Mouse (Mus musculus): ENCODE measurements around the gene 4933415F23Rik.
"Not testable (repeated sequence)": the region's sequence is repeated elsewhere in the genome, so short reads cannot be mapped to it uniquely, and the experiment has no call there.

4933415F23Rik gene

DNA sequence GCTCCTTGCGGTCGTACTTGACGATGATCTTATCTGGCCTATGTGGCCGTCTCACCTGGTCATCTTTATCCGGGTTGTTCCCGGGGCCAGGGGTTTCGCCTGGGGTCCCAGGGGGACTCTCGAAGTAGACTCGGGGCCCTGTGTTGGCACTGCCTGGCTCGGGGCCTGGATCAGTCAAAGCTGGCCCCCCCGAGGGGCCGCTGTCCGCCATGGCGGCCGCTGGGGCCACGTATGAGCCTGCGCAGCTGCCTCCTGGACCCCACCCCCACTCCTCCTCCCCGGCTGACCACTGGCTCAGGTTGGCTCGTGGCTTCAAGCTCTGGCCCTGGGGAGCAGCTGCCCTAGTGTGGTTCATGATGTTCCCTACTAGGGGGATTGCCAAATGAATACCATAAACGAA is at the start of gene 4933415F23Rik:
Gene 4933415F23Rik, minus strand, starts transcription at position 233 of the 400 bp plus-strand sequence.
- peak; percentile 52 for DNase-seq (ENCODE audit: low spot score)

GRCm38 (mm10) chr1:23151722-23152121 is 49.7 kb upstream of the 4933415F23Rik start:
- no peak for DNase-seq (ENCODE audit: low spot score)

DNA sequence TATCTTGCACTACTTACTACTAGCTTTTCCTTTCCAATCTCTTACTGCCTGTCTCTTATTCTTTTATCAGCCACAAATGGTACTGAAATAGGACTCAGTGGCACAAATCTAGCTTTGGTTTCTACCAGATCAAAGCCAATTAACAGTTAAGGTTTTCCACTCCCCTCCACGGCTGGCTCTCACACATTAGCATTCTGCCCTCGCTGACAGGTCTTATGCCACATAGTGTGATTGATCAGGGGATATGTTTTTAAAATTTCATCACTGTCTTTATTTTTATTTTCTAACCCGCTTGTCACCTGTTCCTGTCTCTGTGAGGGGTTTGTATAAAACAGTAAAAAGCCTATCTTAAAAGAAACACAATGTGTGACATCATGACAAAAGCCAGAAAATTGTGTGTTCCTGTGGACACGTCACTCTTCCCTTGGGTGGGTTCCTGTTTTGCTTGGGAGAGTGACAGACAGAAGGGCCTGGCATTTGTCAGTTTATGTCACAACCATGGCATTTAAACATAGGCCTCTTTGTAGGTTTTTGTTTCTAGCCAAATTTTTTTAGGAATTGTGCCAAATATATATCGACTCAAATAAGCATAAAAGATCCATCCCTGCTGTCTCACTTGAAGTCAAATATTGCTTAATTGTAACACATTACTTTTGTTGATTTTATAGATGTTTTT is 44.3 kb upstream of the 4933415F23Rik start:
- no peak for DNase-seq (ENCODE audit: low spot score)

- no peak for DNase-seq (ENCODE audit: low spot score)
Measured at GRCm38 (mm10) chr1:23141121-23141811, 39.2 kb upstream of the 4933415F23Rik start.

- DNase-seq (ENCODE audit: low spot score), result not testable (repeated sequence)
Measured at GRCm38 (mm10) chr1:23140530-23140929, 38.5 kb upstream of the 4933415F23Rik start.

GRCm38 (mm10) chr1:23120901-23121300 is 18.8 kb upstream of the 4933415F23Rik start:
- DNase-seq (ENCODE audit: low spot score), result no peak

GRCm38 (mm10) chr1:23119406-23119805 is 17.4 kb upstream of the 4933415F23Rik start:
- DNase-seq (ENCODE audit: low spot score), result no peak

DNA sequence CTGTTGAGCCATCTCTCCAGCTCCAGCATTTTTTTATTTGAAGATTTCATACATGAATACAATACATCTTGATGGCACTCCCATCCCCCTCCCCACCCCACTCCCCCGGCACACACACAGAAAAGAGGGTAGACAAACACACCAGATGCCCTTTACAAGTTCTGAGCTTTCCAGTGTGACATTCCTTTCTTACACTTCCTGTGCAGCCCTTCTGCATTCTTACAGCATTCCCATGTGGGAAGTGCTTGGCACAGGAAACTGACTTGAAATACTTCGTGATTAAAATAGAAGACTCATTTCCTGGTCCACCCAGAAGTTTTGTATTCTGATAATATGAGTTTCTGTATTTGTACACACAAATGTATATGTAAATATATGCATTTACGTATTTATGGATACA is 15.4 kb upstream of the 4933415F23Rik start:
- DNase-seq (ENCODE audit: low spot score), result no peak

- DNase-seq (ENCODE audit: low spot score), result no peak
Measured at GRCm38 (mm10) chr1:23109191-23109590, 7.1 kb upstream of the 4933415F23Rik start.

GRCm38 (mm10) chr1:23102881-23103280 is 828 bp upstream of the 4933415F23Rik start:
- DNase-seq (ENCODE audit: low spot score), result no peak

GRCm38 (mm10) chr1:23099791-23100190 is 2.3 kb downstream of the 4933415F23Rik start:
- DNase-seq (ENCODE audit: low spot score), result no peak

DNA sequence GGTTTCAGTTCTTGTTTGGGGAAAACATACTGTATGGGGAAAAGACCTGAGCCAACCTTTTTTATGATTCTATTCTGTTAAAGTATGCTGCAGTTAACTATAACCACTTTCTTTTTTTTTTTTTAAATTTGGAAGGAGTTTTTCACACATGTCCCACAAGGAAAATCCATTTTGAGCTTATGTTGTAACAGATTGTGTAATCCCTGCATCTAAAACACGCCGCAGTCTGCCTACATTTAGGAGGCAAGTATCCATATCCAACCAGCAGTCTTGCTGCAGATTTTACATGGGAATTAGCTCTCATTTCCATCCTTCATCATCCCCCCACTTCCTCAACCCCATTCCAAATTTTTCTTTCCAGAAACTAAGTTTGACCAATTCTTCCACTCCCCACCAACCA is 3.6 kb downstream of the 4933415F23Rik start:
- no peak for DNase-seq (ENCODE audit: low spot score)

DNA sequence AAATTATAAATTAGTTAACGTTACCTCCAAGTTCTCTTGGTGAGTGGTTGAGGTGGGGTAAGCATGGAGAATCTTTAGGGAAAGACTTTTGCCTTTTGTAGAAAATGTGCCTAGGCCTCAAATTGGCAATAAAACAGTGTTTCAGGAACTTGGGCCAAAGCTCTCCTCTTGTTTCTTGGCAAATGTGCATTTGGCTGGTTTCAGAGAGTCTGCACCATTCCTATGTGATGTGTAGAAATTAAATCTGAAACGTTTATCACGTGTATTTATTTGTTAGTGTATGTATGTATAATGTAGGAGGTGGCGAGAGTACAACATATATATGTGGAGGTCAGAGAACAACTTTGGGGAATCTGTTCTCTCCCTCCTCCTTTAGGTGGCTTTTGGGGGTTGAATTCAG is 4.1 kb downstream of the 4933415F23Rik start:
- no peak for DNase-seq (ENCODE audit: low spot score)

GRCm38 (mm10) chr1:23067715-23068114 is 34.3 kb downstream of the 4933415F23Rik start:
- DNase-seq (ENCODE audit: low spot score), result no peak

DNA sequence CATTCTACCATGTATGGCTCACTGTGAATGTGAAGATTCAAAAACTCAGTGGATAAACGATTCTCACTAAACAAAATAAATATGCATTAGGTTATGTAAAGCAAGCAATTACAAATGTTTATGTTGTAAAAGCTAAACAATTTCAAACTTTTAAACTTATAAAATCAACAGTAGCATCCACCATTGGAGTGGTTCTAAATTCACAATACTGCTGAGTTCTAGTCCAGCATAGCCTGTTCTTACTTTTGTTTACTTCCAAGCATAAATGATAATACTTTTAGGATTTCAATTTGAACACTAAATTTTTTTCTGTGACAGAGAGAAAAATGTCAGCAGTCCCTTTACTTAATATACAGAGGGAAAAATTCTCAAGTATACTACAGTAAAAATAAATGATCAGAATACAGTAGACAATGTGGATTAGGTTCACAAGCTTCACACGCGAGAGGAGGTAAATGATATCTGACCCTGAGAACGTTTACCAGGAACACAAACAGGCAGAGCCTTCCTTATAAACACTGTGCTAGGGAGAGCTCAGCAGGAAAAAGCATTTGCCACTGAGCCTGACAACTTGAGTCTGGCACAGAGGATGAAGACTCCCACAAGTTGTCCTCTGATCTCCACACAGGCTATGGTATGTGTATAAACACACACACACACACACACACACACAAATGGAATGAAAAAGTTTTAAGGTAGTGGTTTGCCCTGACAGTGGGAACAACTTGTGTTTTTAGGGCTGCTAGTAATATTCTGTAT is 37.2 kb downstream of the 4933415F23Rik start:
- no peak for DNase-seq (ENCODE audit: low spot score)

DNA sequence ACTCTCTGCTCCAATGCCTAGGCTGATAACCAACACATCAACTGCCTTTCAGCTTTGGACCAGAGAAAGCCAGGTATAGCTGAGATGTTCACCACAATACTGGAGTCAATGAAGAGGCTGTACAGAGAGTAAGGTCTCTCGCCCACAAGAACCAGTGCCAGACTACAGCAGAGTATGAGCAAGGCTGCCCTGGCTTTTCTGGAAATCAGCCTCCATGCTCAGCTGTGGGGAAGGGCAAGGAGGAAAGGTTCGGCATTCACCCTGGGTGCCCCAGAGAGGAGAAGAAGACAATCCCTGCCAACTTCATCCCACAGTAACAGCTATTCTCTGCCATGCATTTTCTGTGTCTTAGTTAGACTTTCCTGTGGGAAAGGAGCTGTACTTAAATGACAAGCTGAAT is 38.1 kb downstream of the 4933415F23Rik start:
- DNase-seq (ENCODE audit: low spot score), result no peak

DNA sequence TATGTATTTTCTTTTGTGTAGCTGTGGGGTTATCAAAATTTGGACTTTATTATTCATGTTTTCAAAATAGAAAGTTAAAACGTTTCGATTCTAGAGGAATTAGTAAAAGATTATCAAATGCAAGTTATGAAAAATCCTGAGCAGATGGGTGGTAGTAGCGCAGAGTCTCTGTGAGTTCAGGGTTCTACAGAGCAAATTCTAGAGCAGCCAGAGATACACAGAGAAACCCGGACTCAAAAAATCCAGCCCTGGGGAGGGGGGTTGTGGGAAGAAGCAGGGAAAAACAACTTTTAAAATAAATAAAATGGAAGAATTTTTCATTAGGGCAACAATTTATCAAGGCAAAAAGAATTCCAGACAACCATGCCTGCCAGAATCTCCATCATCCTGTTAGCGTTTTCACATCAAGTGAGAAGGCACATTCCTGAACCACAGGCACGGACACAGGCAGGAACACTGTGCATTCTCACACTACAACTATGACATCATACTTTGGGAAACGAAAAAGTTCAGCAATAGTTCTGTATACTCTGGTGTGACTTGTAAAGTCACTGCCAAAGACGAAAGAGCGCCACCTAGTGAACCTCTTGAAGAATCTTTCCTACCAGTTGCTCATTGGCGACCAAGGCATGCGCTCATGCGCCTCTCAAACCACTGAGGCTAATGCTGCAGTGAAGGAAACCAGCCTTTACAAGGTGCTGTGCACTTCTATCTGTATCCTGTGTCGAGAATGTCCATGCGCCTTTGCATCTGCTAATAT is 40.3 kb downstream of the 4933415F23Rik start:
- no peak for DNase-seq (ENCODE audit: low spot score)

- no peak for DNase-seq (ENCODE audit: low spot score)
Measured at GRCm38 (mm10) chr1:23060056-23060455, 42.0 kb downstream of the 4933415F23Rik start.
